Mouse (Mus musculus): ENCODE measurements at regions not wholly inside any gene's neighbourhood (a gene's known extent, or its start where the extent isn't known, plus 50 kb on each side); places are given as distances from the start of the nearest gene placed in this dataset.
"Not testable (repeated sequence)": the region's sequence is repeated elsewhere in the genome, so short reads cannot be mapped to it uniquely, and the experiment has no call there.

DNA sequence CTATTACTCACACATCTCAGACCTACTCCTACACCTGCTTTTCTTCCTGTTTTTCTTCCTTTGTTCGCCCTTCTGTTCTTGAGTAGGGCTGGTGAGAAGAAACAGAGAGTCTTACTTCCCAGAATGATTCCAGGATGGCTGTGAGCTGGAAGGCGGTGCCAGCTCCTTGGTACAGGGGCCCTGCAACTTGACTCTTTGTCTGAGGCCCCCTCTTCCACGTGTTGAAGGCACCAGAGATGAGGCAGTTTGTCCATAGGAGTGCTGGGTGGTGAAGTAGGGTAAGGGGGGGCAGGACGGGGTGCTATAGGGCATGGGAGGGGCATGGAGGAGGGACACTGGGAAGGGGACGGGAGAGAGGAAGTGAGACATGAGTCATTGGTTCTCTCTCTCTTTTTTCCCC lies 60.8 kb downstream of the Dmrta2 start:
- no peak for ATAC-seq (replicated peaks; ENCODE audit: poor library complexity, severe bottlenecking)

DNA sequence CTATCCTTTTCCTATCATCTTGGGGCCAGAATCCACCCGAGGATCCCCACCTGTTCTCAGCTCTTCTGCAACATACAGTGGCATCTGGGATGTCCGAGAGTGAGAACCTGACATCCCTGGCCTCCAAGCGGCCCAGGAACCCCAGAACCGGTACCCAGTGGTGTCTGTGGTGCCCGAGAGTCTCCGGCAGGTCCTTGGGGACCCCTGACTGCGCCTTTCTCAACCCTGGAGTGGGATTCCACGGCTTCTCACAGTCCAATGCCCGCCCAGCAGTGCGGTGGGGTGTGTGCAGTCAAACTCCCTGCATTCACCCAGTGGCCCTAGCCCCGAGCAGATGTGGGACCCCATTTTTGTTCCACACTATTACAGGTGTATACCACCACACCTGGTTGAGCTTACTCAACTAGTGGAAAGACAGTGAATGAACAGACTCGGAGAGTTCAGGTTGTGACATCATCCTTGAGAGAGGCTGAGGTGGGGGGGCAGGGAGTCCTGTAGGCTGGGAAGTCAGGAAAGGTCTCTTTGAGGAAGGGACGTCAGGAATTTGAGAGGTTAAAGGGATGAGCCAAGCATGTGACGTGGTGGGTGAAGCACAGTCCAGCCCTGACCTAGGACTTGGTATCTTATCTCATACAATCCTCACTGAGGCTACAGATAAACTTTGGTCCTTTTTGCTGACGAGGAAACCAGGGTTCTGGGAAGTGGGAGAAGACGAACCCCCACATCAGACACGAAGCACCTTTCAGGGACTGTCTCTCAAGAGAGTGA lies 67.2 kb downstream of the Dmrta2 start:
- no peak for ATAC-seq (replicated peaks; ENCODE audit: poor library complexity, severe bottlenecking)

DNA sequence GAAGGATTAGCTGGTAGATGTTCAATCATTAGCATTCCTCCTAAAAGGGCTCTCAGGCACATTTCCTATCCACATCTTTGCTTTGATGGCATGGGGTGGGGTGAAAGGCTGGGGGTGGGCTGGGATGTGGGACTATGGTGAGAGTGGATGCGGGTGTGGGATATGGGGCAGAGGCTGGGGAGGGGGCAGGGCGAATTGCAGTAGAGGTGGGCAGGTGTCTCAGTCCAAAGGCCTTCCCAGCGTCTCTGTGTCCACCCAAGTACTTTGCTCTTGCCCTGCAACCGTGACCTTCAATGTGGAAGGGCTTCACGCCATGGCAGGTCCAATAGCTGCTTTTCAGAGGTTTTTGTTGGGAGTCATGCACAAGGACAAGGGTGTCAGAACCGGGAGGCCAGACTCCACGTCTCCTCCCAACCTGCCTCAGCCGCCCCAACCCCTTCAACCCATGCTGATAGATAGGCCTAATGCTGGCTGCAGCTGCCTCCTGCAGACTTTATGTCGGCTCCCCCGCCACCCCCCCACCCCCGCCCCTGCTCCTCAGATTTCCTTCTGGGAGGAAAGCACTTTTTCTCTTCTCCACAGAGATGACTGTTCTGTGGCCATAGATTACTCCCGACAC lies 67.9 kb downstream of the Dmrta2 start:
- ATAC-seq (replicated peaks; ENCODE audit: poor library complexity, severe bottlenecking), result no peak

DNA sequence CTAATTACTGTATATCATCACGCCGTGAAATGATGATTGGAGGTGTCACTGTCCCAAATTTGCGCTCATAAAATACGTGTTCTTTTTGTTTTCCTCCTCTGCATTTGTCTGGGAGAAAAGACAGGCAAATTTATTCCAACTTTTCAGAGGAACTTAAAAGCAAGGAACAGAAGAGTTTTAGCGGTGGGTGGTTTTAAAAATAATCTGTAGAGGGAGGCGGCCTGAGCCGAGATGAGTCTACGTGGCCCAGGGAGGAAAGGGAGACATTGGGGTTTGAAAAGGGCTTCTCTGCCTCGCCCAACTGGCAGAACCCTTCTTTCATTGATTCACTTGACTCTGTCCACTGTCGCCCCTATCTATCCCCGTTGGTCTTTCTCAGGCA lies 68.4 kb downstream of the Dmrta2 start:
- ATAC-seq (replicated peaks; ENCODE audit: poor library complexity, severe bottlenecking), result no peak

DNA sequence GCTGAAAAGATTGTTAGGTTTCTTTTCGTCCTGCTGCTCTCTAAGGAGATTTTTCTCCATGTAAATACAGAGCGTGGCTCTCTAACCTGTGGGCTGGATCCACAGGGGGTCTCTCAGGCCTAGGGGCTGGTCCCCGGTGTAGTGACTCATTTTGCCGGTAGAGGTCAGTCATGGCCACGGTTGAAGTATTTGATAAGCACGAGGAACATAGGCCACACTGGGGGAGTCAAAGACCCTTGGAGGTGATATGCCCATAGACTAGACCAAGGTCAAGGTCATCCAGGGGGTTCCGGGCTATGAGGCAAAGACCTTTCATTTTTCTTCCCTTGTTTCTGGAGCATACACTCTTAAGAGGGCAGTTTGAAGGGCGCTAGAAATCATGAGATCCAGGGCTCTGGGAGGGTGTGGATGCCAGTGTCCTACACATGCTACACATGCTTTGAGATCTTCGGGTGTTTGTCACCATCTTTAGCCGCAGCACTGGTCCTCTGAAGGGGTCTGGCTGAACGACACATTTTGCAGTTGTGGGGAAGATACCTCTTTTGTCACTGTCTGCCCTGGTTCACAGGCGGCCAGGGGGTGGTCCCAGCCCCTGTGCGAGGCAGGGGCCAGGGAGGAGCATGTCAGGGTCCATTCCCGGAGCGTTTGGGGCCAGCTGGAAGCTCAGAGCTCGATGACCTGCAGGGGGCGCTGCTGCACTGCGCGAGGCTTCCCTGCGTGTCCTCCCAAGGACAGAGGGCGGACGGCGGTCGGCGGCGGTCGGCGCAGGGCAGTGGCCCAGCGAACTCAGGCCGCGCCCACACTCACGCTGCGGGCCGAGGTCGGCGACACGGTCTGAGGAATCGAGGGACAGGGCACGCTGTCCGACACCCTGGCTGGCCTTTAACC lies 72.8 kb downstream of the Dmrta2 start:
- peak; percentile 97 for ATAC-seq (replicated peaks; ENCODE audit: poor library complexity, severe bottlenecking)

DNA sequence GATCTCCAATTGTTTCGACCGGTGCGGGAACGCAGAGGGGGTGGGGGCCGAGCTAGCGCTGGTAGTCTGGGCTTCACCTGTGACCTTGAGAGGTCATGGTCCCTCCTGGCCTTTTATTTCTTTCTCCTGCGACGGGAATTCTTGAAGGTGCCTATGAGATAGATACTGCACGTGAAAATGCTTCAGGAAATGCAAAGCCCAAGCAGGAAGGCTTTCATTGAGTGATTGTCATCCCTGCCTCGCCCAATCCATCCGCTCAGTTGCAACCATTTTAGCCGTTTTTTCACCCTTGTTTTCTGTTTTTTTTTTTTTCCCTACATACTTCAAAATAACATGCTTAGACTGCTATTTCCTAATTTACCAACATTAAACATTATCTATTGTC lies 73.4 kb downstream of the Dmrta2 start:
- ATAC-seq (replicated peaks; ENCODE audit: poor library complexity, severe bottlenecking), result no peak

DNA sequence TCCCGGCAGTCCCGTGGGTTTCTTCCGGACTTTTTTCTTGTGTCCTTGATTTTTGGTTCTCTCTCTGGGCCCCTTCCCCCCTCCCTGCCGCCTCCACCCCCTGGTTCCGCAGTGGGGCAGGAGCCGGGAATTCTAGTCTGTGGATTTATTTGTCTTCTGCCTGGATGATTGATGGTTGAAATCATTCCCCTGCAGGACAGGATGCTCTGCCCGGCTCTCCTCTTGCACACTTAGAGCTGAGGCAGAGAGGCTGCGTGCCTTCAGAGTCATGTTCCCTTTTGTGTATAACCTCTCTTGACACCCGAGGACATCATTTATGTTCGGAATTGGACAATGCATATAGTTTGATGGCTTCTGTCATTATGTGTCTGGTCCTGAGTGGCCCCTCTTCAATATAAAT lies 74.0 kb downstream of the Dmrta2 start:
- ATAC-seq (replicated peaks; ENCODE audit: poor library complexity, severe bottlenecking), result no peak

DNA sequence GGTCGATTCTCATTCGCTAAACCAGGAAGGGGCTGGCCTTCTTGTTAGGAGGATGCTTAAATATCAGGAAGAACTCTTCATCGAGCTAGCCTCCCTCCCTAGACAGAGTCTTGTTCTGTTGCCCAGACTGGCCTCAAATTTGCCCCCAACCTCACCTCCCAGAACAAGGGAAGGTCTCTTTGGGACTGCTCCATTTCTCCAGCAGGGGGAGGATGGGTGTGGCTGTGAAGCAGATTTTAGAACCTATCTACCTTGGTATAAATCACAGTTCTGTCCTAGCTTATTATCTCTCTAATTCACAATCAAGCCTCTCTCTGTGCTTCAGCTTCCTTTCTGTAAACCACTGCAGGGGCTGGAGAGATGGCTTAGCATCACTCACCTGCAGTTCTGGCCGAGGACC lies 75.1 kb downstream of the Dmrta2 start:
- no peak for ATAC-seq (replicated peaks; ENCODE audit: poor library complexity, severe bottlenecking)

DNA sequence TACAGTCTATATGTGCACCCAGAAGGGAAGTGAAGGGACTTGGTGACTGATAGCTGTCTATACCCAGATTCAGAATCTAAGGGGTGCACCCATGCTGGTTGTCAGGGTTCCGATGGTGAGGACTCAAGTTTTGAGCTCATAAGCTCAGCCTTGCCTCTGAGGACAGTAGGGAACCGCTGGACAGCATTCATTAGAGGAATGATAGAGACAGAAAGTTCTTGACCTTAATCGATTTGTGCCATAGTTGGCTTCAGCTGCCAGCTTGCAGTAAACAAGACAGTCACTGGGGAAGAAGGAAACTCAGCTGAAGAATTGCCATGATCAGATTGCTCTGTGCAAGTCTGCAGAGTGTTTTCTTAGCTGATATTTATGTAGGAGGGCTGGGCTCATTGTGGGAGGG lies 96.0 kb downstream of the Dmrta2 start:
- no peak for ATAC-seq (replicated peaks; ENCODE audit: poor library complexity, severe bottlenecking)

DNA sequence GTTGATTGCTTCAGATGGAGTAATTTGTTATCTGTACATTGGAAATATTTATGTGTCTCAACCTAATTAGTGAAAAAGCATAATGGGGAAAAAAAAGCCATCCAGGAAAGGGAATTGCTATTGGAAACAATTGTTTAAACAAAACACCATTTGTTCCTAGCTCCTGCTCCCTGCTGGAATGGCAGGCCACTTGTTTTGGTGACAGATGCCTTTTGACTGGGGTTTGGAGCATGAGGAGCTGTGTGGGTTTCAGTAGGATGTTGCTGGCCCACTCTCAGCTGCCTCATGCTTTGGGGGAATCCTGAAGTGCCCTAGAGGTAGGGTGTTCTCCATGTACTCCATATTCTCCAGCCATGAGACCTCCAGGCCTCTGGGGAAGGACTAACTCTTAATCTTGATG lies 105.5 kb downstream of the Dmrta2 start:
- no peak for ATAC-seq (replicated peaks; ENCODE audit: poor library complexity, severe bottlenecking)

DNA sequence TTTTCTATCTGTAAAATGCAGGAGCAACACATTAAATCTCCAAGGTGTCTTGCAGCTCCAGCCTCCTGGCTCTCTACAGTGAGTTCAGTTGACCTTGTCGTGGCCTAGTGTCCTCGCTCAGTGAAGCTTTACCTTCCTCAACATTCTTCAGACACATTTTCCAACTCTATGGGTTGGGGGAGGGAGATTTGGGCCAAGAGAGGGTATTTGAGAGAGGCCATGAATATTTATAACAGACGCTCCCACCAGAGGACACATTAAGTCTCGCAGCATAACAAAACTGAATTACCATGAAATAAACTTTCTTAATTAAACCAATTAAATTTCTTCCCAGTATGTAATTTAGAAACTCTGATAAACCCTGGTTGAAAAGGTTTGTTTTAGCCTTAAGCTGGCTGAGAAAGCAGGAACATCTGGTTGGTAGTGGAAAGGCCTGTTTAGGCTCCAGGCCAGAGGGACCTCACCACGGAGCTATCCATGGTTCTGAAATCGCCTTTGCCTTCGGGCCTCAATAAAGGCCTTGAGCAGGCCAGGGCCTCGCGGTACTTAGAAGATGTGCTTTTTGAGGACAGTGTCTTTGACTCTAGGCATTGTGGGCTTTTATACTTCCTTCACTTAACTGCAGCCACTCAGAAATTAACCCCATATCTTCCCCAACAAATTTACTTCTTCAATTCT lies 109.9 kb downstream of the Dmrta2 start:
- ATAC-seq (replicated peaks; ENCODE audit: poor library complexity, severe bottlenecking), result no peak

DNA sequence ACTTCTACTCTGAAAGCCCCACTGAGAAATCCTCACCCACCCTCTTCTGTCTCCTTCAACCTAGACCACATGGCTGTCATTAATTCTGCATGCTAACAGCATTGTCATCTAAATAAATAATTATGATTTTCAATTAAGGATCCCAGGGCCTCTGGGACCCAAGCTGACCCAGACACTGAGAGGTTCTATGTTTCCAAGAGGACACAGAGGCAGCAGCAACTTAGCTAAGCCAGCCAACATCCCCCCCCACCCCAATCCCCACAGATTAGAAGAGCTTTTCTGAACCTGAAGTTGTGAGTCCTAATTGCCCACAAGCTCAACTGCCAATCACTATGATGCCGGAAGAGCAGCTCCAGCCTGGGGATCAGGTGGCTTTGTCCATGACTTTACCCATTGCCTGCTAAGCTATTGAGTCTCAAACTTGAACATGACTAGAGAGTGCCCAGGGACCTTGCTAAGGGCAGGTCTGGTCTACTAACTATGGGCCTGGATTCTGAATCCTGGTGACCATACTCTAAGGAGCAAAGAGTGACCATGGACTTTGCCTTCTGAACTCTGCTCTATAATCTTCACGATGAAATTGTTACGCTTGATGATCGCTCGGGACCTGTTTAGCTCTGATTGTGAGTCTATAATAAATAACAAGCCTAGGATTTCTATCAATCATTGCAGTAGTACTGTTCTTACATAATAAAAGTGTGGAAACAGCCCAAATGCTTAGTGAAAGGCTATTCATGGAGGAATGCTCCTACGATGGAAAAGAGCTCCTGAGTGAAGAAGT lies 115.4 kb downstream of the Dmrta2 start:
- ATAC-seq (replicated peaks; ENCODE audit: poor library complexity, severe bottlenecking), result no peak

DNA sequence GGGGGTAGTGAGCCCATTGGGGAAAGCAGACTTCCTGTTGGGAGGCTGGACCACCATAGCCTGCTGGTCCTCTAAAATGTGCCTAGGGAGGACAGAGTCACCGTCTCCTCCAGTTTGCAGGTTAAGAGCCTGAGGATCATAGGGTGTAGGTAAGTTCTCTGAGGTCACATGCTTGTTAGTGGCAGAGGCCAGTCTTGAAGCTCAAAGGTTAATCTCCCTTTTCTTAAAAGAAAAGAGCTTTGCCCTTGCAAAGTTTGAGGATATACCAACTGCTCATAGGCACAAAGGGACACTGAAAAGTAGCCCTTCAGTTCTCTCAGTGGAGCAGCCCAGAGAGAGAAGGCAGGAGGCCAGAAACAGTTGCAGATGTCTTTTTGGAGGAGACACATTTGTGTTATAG lies 116.7 kb downstream of the Dmrta2 start:
- ATAC-seq (replicated peaks; ENCODE audit: poor library complexity, severe bottlenecking), result no peak

DNA sequence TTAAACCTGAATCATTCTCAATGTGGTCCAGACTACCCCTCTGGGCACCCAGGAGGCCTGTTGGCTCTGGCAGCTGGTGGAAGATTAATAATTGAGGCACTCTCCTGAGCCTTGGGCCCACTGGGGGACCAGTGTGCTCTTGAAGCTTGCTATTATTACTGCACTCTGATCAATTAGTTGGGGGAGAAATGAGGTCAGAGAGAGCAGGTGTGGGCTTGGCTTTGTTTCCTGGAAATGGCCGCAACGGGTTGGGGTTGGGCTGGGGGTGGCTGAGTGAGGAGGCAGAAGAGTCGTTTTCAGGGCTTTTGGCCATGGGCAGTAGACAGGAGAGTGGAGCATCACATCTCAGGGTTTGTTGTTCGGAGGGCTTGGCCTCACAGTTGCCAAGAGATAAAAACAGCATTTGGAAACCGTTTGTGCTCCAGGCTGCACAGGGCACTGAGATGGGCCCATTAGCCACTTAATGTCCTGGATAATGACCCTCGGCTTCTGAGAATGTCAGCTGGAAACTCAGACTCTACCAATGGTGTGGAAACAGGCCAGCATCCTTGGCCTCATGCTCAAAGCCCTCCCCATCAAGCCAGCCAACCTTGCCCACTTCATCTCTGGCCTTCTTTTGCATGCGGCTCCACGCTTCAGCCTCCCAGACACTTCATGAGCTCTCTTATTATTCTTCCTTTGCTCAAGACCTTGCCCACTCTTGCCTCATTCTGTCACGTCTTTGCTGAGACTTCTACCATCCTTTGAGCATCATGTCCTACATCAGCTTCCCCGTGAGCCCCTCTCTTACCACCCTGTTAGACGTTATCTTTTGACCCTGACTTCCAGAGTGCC lies 118.1 kb downstream of the Dmrta2 start:
- ATAC-seq (replicated peaks; ENCODE audit: poor library complexity, severe bottlenecking), result no peak

DNA sequence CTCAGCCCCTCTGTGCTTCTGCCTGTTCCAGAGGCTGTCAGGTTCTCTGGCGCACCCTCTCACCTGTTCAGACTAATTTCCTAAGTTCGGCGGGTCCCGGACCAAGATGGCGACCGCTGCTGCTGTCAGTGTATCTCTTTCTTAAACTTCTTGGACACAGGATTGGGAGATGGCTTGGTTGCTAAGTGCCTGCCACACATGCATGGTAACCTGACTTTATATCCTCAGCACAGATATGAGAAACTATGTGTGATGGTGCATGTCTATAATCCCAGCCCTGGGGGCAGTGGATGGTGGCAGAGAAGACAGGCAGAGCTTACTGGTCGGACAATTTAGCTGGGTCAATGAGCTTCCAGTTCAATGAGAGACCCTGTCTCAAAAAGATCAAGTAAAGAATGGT lies 126.3 kb downstream of the Dmrta2 start:
- not testable (repeated sequence) for ATAC-seq (replicated peaks; ENCODE audit: poor library complexity, severe bottlenecking)

DNA sequence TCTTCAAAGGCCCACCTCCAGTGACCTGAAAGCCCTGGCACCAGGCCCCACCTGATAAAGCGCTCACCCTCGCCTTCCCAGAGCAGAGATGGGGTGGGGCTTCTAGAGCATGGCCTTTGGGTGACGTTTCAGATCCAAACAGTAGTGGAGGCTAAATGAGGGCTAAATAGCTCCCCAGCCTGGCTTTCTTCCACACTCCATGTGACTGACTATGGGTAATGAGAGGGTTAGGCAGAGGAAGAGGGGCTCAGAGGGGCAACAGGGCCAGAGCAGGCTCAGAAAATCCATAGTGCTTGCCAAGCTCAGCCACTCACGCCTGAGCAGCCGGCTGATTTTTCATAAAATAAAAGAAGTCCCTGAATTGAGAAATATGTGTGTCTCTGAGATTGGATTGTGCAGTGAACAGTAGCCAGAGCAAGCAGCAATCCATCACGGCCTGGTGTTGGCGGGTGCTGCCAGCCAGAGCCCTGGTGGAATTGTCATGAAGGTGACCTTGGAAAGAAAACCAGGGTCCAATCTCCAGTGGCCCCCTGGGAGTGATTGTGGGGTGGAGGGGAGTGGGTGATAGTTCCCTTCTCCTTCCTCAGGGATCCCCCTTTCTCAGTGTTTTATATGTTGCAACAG lies 128.9 kb downstream of the Dmrta2 start:
- no peak for ATAC-seq (replicated peaks; ENCODE audit: poor library complexity, severe bottlenecking)

DNA sequence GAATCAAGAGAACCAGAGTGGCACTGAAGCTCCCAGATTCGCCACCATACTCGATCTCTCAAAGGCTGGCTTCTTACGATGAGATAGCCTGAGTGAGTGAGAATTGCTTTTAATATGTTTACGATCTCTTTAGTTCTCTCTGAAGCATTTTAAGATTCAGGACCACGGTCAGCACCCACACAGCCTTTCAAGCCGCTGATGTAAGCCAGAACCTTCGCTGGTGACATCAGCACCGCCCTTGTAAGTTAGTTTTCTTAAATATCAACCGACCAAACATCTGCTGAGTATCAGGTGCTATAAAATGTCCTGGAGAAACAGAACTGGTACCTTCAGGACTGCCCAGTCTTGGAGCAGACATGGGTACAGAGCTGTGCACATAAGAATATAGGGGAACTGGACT lies 141.6 kb downstream of the Dmrta2 start:
- ATAC-seq (replicated peaks; ENCODE audit: poor library complexity, severe bottlenecking), result no peak

DNA sequence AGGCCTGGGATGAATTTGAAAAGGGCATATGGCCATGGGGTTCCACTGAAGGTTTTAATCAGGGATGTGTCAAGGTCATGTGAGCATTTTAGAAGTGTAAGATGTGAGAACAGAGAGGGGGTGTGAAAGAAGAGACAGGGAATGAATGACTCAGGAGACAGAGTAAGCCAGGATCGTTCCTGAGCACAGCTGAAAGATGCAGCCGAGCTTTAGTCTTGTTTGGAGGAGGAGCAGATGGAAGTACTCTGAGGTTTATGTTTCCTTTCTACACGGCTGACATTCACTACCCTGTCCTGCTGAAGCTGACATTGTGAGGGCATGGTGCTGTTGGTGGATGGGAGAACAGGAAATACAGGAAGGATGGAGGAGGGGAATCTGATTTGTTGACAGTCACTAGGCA lies 142.0 kb downstream of the Dmrta2 start:
- ATAC-seq (replicated peaks; ENCODE audit: poor library complexity, severe bottlenecking), result no peak

DNA sequence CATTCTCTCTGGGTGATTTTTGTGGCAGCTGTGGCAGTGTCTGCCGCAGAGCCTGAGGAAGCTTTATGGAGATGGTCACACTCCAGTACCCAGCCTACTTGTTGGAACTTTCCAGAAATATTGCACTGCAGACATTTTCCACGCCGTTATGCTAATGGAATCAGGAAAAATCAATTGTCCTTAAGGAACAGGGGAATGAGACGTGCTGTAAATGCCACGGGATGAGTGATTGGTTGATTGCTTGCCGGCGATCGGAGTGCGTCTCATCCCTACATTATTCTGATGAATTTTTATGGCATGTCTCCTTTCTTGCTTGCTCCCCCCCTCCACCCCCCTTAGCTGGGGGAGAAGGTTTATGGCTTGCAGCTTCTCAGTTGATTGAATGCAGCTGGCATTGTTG lies 142.9 kb downstream of the Dmrta2 start:
- ATAC-seq (replicated peaks; ENCODE audit: poor library complexity, severe bottlenecking), result no peak
